Mouse (Mus musculus) G1E (cell line): ENCODE data around the gene Itih2. TPM values are rescaled to one million over a fixed set of nuclear protein-coding genes. Genes with fewer than 3 reads are reported as not detected.

Experiments
- ATAC-seq: 2 replicates; pipeline ENCODE4 v1.8.0; 2016; ENCODE audit warnings: mild to moderate bottlenecking; ENCODE audit not compliant: insufficient number of reproducible peaks, poor library complexity, low FRiP score, severe bottlenecking; ENCODE audit errors: extremely low read depth
- DNase-seq: peaks from one replicate; pipeline ENCODE4 v3.0.0; 2012; ENCODE audit warnings: low spot score
- H3K27me3 ChIP-seq: 2 replicates; pipeline ENCODE4 v1.6.1; 2012; ENCODE audit warnings: mild to moderate bottlenecking, low read length, inconsistent platforms; ENCODE audit not compliant: insufficient read depth
- H3K36me3 ChIP-seq: replicated peaks from 2 replicates; pipeline ENCODE3; 2012; ENCODE audit warnings: mild to moderate bottlenecking, inconsistent platforms
- H3K4me1 ChIP-seq: 2 replicates; pipeline ENCODE4 v1.6.1; 2012; ENCODE audit warnings: low read depth, low read length, inconsistent platforms, mixed read lengths; ENCODE audit not compliant: insufficient read depth
- H3K4me3 ChIP-seq: 2 replicates; pipeline ENCODE4 v1.5.1; 2012; ENCODE audit warnings: low read depth, mild to moderate bottlenecking, inconsistent platforms, low read length, moderate library complexity, mixed read lengths
- H3K9me3 ChIP-seq: replicated peaks from 2 replicates; pipeline ENCODE4 v1.6.1; 2012; ENCODE audit warnings: inconsistent platforms
- CTCF ChIP-seq: IDR thresholded peaks from 2 replicates; pipeline ENCODE4 v1.5.1; 2012; ENCODE audit warnings: low read depth, low read length, inconsistent platforms, mixed read lengths
- GATA1 ChIP-seq: IDR thresholded peaks from 2 replicates; pipeline ENCODE4 v1.6.1; 2012; ENCODE audit warnings: borderline replicate concordance, low read length, inconsistent platforms, mixed read lengths
- GATA2 ChIP-seq: IDR thresholded peaks from 2 replicates; pipeline ENCODE4 v1.6.1; 2012; ENCODE audit warnings: low read depth, low read length, inconsistent platforms, borderline replicate concordance
- POLR2AphosphoS5 ChIP-seq: IDR thresholded peaks from 2 replicates; pipeline ENCODE4 v1.6.1; 2012; ENCODE audit warnings: low read depth, low read length, inconsistent platforms; ENCODE audit not compliant: insufficient replicate concordance
- TAL1 ChIP-seq: conservative IDR thresholded peaks from 2 replicates; pipeline ENCODE4 v1.6.1; 2012; ENCODE audit warnings: low read depth, low read length, inconsistent platforms, mixed read lengths
- polyA plus RNA-seq: library from polyadenylated mRNA; stranded (reverse); fragments of >175 nt; gene quantifications from 2 replicates; pipeline ENCODE4 v1.2.3, GENCODE M21; 2012
- total RNA-seq, 2 experiments: library from RNA; stranded (forward) in 1 of 2; stranded (reverse) in 1 of 2; fragments of 200-1000 nt in 1 of 2; fragments of >200 nt in 1 of 2; fragmentation: Nextera tagmentation in 1 of 2; gene quantifications; 2 replicates each; pipeline ENCODE4 v1.2.3; 2014 to 2017

The Itih2 gene
- total and polyA plus RNA-seq, 3 experiments, result 0.05 TPM; not detected in 2

- no peaks in the 10 kb centered on the region for H3K9me3 ChIP-seq
- ATAC-seq, result no peak
- no peak overlapping the region for H3K4me3 ChIP-seq
- peaks cover 3% of the 10 kb centered on the region; the same call in 1 of the 2 replicates for H3K4me1 ChIP-seq
- DNase-seq, result no peak
- peaks cover 9% of the 10 kb centered on the region; the same call in 1 of the 2 replicates for H3K27me3 ChIP-seq
- H3K36me3 ChIP-seq, result no peaks in the 10 kb centered on the region
- TF ChIP-seq GATA1 (no peak), CTCF (no peak), TAL1 (no peak), POLR2AphosphoS5 (no peak), GATA2 (no peak)
Observed at GRCm38 (mm10) chr2:10140456-10140855, 9.3 kb upstream of the Itih2 start.

GRCm38 (mm10) chr2:10137320-10137719 is 6.1 kb upstream of the Itih2 start:
- DNase-seq (no peak), ATAC-seq (no peak)
- Histone ChIP-seq H3K4me1 (no peaks in the 10 kb centered on the region), H3K9me3 (no peaks in the 10 kb centered on the region), H3K27me3 (peaks cover 7% of the 10 kb centered on the region; the same call in 1 of the 2 replicates), H3K4me3 (no peak overlapping the region), H3K36me3 (no peaks in the 10 kb centered on the region)
- no peak for TF ChIP-seq POLR2AphosphoS5
- no peak for TF ChIP-seq TAL1
- TF ChIP-seq GATA2, result no peak
- no peak for TF ChIP-seq CTCF
- TF ChIP-seq GATA1, result no peak

GRCm38 (mm10) chr2:10133941-10134340 is 2.7 kb upstream of the Itih2 start:
- no peak for DNase-seq

GRCm38 (mm10) chr2:10132128-10132527 is 932 bp upstream of the Itih2 start:
- no peak for ATAC-seq
- no peaks in the 10 kb centered on the region for H3K4me1 ChIP-seq
- no peaks in the 10 kb centered on the region for H3K9me3 ChIP-seq
- TF ChIP-seq POLR2AphosphoS5 (no peak), TAL1 (no peak), GATA2 (no peak), GATA1 (no peak), CTCF (no peak)
- DNase-seq, result no peak
- no peaks in the 10 kb centered on the region for H3K36me3 ChIP-seq
- H3K27me3 ChIP-seq, result no peaks in the 10 kb centered on the region
- H3K4me3 ChIP-seq, result no peak overlapping the region

More at GRCm38 (mm10) chr2:10133941-10134340, 2.7 kb upstream of the Itih2 start:
- peaks cover 2% of the 10 kb centered on the region; the same call in 1 of the 2 replicates for H3K27me3 ChIP-seq
- no peak for ATAC-seq
- H3K9me3 ChIP-seq, result no peaks in the 10 kb centered on the region
- no peaks in the 10 kb centered on the region for H3K36me3 ChIP-seq
- TF ChIP-seq POLR2AphosphoS5 (no peak), GATA1 (no peak), CTCF (no peak), TAL1 (no peak), GATA2 (no peak)
- no peak overlapping the region for H3K4me3 ChIP-seq
- H3K4me1 ChIP-seq, result no peaks in the 10 kb centered on the region

GRCm38 (mm10) chr2:10130341-10130990 is 730 bp downstream of the Itih2 start:
- no peak overlapping the region for H3K4me3 ChIP-seq
- TF ChIP-seq TAL1 (no peak), GATA2 (no peak), POLR2AphosphoS5 (no peak), CTCF (no peak), GATA1 (no peak)

GRCm38 (mm10) chr2:10128571-10128970 is 2.6 kb downstream of the Itih2 start:
- no peaks in the 10 kb centered on the region for H3K36me3 ChIP-seq
- no peak for ATAC-seq
- H3K27me3 ChIP-seq, result no peaks in the 10 kb centered on the region
- no peak for TF ChIP-seq POLR2AphosphoS5
- no peak for TF ChIP-seq CTCF
- H3K9me3 ChIP-seq, result no peaks in the 10 kb centered on the region
- H3K4me3 ChIP-seq, result no peak overlapping the region
- no peaks in the 10 kb centered on the region for H3K4me1 ChIP-seq
- DNase-seq, result no peak

More at GRCm38 (mm10) chr2:10130341-10130990, 730 bp downstream of the Itih2 start:
- DNase-seq, result no peak
- no peak for ATAC-seq
- Histone ChIP-seq H3K36me3 (no peaks in the 10 kb centered on the region), H3K27me3 (no peaks in the 10 kb centered on the region), H3K4me1 (no peaks in the 10 kb centered on the region), H3K9me3 (no peaks in the 10 kb centered on the region)

GRCm38 (mm10) chr2:10127471-10127870 is 3.7 kb downstream of the Itih2 start:
- no peak for DNase-seq
- TF ChIP-seq GATA1, result no peak
- no peak for TF ChIP-seq POLR2AphosphoS5
- TF ChIP-seq GATA2, result no peak
- no peak for TF ChIP-seq TAL1
- TF ChIP-seq CTCF, result no peak
- no peak overlapping the region for H3K4me3 ChIP-seq

More at GRCm38 (mm10) chr2:10127471-10127870, 3.7 kb downstream of the Itih2 start:
- Histone ChIP-seq H3K36me3 (no peaks in the 10 kb centered on the region), H3K27me3 (no peaks in the 10 kb centered on the region), H3K9me3 (no peaks in the 10 kb centered on the region), H3K4me1 (no peaks in the 10 kb centered on the region)
- ATAC-seq, result no peak
